Mouse (Mus musculus) hindbrain, postnatal 0 days (tissue): ENCODE measurements around the gene Gm45062. TPM values are rescaled to one million over a fixed set of nuclear protein-coding genes. Genes with fewer than 3 reads are reported as not detected.
"Not testable (repeated sequence)": the region's sequence is repeated elsewhere in the genome, so short reads cannot be mapped to it uniquely, and the experiment has no call there.

Experiments
- ATAC-seq: fragments of 200-750 bp; cut with Nextera tagmentation; 2 replicates; pipeline ENCODE4 v1.8.0; 2017; ENCODE audit warnings: mild to moderate bottlenecking, moderate TSS enrichment, moderate library complexity
- DNase-seq: peaks from one replicate; pipeline ENCODE4 v3.0.0-alpha.2; 2015; ENCODE audit warnings: low spot score
- H3K27ac ChIP-seq: fragments of 300-500 bp; sonication (generic); 2 replicates; pipeline ENCODE4 v1.5.1; 2014; ENCODE audit warnings: mild to moderate bottlenecking
- H3K27me3 ChIP-seq: fragments of 300-500 bp; sonication (generic); 2 replicates; pipeline ENCODE4 v1.6.1; 2014; ENCODE audit warnings: low read length, mixed read lengths; ENCODE audit not compliant: insufficient read depth
- H3K36me3 ChIP-seq: fragments of 300-500 bp; sonication (generic); 2 replicates; pipeline ENCODE4 v1.6.1; 2014; ENCODE audit warnings: low read length, mixed read lengths; ENCODE audit not compliant: insufficient read depth
- H3K4me1 ChIP-seq: fragments of 300-500 bp; sonication (generic); 2 replicates; pipeline ENCODE4 v1.6.1; 2014; ENCODE audit warnings: antibody characterized with exemption, low read length, mixed read lengths; ENCODE audit not compliant: insufficient read depth
- H3K4me2 ChIP-seq: fragments of 300-500 bp; sonication (generic); 2 replicates; pipeline ENCODE4 v1.6.1; 2014; ENCODE audit warnings: low read depth, mild to moderate bottlenecking, low read length, moderate library complexity, mixed read lengths
- H3K4me3 ChIP-seq: fragments of 300-500 bp; sonication (generic); 2 replicates; pipeline ENCODE4 v1.5.1; 2014; ENCODE audit warnings: low read length
- H3K9ac ChIP-seq: fragments of 300-500 bp; sonication (generic); replicated peaks from 2 replicates; pipeline ENCODE4 v1.6.1; 2014; ENCODE audit warnings: mild to moderate bottlenecking, low read length, moderate library complexity, mixed read lengths
- H3K9me3 ChIP-seq: fragments of 300-500 bp; sonication (generic); 2 replicates; pipeline ENCODE4 v1.6.1; 2016; ENCODE audit warnings: low read length, mixed read lengths
- CTCF ChIP-seq: IDR thresholded peaks from 2 replicates; pipeline ENCODE4 v1.5.1; 2016; ENCODE audit warnings: antibody characterized with exemption, control low read depth, low read depth
- WGBS: fragments of 180-500 bp; shearing (Covaris S2); extraction: QIAGEN DNeasy Blood & Tissue Kit; methylation state at CpG from one replicate; pipeline ENCODE4 v1.1.7; 2014; 5-methylcytosine and 5-hydroxymethylcytosine counted together
- polyA plus RNA-seq: library from polyadenylated mRNA; unstranded; fragments of >200 nt; fragmentation: Nextera tagmentation; extraction: Ambion mirVana; gene quantifications from 2 replicates; pipeline ENCODE4 v1.2.1, GENCODE M21; 2015
- total RNA-seq: library from RNA; depleted of rRNA; stranded (reverse); fragments of >200 nt; gene quantifications from 2 replicates; pipeline ENCODE4 v1.2.3, GENCODE M21; 2014

Gm45062 gene
- total and polyA plus RNA-seq, 2 experiments from 2014 or later: 1.8 to 4.9 TPM

DNA sequence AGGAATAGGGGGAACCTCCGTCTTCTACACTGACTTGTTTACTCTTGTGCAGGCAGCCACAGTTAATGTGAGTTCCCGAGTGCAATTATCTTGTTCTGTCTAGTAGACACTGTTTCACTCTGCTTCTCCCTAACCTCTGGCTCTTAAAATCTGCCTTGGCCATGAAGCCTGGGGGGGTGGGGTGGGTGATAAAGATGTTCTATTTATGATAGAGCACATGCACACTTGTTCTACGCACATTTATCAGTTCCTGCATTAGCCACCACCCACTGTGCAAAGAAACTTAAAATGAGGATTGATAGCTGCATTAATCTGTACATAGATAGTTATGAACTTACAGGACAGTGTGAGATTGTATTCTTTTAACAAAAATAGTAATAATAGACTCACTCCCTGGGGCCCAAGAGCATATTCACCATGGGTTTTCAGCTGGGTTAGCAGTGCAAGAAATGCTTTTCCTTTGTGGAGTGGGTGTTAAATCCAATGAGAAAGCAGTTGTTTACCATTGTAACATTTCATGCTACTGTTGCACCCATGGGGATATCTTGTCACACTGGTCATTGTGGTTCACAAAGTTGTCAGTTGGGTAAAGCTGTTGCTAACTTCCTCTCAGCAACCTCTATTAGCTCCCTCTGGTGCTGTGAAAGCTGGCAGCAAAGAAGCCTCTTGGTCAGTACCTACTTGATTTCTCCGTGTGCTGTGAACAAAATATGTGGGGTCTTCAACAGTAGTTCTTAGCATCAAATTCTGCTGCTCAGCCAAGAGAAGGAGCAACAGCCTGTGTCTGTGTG, 272.0 kb downstream of the Gm45062 start:
- Histone ChIP-seq H3K36me3 (no peaks in the 10 kb centered on the region), H3K27ac (no peak overlapping the region), H3K9ac (no peak overlapping the region), H3K4me1 (no peaks in the 10 kb centered on the region), H3K9me3 (no peaks in the 10 kb centered on the region), H3K4me3 (no peak overlapping the region), H3K27me3 (no peaks in the 10 kb centered on the region), H3K4me2 (no peak overlapping the region)
- TF ChIP-seq CTCF: no peak
- ATAC-seq: no peak
- 86% methylated on average over 4 of the region's 4 CpGs for WGBS
- DNase-seq: no peak

- Histone ChIP-seq H3K27me3 (no peaks in the 10 kb centered on the region), H3K4me3 (no peak overlapping the region), H3K36me3 (no peaks in the 10 kb centered on the region), H3K4me2 (no peak overlapping the region), H3K4me1 (no peaks in the 10 kb centered on the region), H3K9ac (no peak overlapping the region), H3K9me3 (no peaks in the 10 kb centered on the region), H3K27ac (no peak overlapping the region)
- WGBS: 78% methylated on average over 2 of the region's 2 CpGs
- TF ChIP-seq CTCF: no peak
- ATAC-seq: no peak
- no peak for DNase-seq
These were observed 277.7 kb downstream of the Gm45062 start for GRCm38 (mm10) chr6:8536944-8537343.

GRCm38 (mm10) chr6:8541531-8541930, 282.3 kb downstream of the Gm45062 start:
- H3K9ac ChIP-seq, H3K4me2 ChIP-seq, H3K4me3 ChIP-seq, ATAC-seq, H3K27ac ChIP-seq, DNase-seq, H3K27me3 ChIP-seq, H3K9me3 ChIP-seq, H3K4me1 ChIP-seq, H3K36me3 ChIP-seq: not testable (repeated sequence)
- WGBS: 83% methylated on average over 2 of the region's 4 CpGs

DNA sequence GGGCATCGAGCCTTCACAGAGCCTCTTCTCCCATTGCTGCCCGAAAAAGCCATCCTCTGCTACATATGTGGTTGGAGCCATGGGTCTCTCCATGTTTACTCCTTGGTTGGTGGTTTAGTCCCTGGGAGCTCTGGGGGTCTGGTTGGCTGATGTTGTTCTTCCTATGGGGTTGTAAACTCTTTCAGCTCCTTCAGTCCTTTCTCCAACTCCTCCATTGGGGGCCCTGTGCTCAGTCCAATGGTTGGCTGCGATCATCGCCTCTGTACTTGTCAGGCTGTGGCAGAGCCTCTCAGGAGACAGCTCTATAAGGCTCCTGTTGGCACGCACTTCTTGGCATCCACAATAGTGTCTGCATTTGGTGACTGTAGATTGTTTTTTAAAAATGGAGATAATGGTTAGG, 285.6 kb downstream of the Gm45062 start:
- 80% methylated on average over 5 of the region's 5 CpGs for WGBS
- Histone ChIP-seq H3K27ac (no peak overlapping the region), H3K36me3 (no peaks in the 10 kb centered on the region), H3K4me3 (no peak overlapping the region), H3K27me3 (no peaks in the 10 kb centered on the region), H3K9me3 (no peaks in the 10 kb centered on the region), H3K9ac (no peak overlapping the region), H3K4me1 (no peaks in the 10 kb centered on the region), H3K4me2 (no peak overlapping the region)
- ATAC-seq (no peak), DNase-seq (no peak)
- TF ChIP-seq CTCF: no peak

- H3K27me3 ChIP-seq: no peaks in the 10 kb centered on the region
- no peak overlapping the region for H3K4me2 ChIP-seq
- H3K36me3 ChIP-seq: no peaks in the 10 kb centered on the region
- H3K9me3 ChIP-seq: no peaks in the 10 kb centered on the region
- no peak for TF ChIP-seq CTCF
- 90% methylated on average over 7 of the region's 7 CpGs for WGBS
- H3K27ac ChIP-seq: no peak overlapping the region
- no peak for DNase-seq
- no peak overlapping the region for H3K9ac ChIP-seq
- no peaks in the 10 kb centered on the region for H3K4me1 ChIP-seq
- no peak overlapping the region for H3K4me3 ChIP-seq
- no peak for ATAC-seq
These were observed 286.5 kb downstream of the Gm45062 start for GRCm38 (mm10) chr6:8545780-8546179.

DNA sequence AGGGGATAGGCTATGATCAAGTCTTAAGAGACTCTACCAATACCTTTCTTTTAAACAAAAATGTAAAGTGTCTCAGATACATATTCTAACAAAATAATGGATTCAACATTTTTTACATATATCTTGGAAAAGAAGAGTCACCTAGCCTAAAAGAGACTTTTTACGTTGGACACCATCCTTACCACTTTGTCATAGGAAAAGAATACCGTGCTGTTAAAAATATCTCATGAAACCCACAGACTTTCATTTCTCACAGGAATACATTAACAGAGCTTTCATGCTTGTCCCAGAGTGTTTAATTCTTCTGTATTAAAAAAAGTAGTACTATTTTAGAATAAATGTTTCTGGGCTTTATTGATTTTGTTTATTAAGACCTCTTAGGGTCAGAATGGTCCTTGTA, 291.9 kb downstream of the Gm45062 start:
- H3K4me3 ChIP-seq: no peak overlapping the region
- no peaks in the 10 kb centered on the region for H3K36me3 ChIP-seq
- no peaks in the 10 kb centered on the region for H3K4me1 ChIP-seq
- WGBS: 89% methylated on average over 2 of the region's 2 CpGs
- DNase-seq (no peak), ATAC-seq (no peak)
- no peak overlapping the region for H3K9ac ChIP-seq
- H3K27ac ChIP-seq: no peak overlapping the region
- no peak overlapping the region for H3K4me2 ChIP-seq
- H3K27me3 ChIP-seq: no peaks in the 10 kb centered on the region
- no peak for TF ChIP-seq CTCF
- H3K9me3 ChIP-seq: no peaks in the 10 kb centered on the region

DNA sequence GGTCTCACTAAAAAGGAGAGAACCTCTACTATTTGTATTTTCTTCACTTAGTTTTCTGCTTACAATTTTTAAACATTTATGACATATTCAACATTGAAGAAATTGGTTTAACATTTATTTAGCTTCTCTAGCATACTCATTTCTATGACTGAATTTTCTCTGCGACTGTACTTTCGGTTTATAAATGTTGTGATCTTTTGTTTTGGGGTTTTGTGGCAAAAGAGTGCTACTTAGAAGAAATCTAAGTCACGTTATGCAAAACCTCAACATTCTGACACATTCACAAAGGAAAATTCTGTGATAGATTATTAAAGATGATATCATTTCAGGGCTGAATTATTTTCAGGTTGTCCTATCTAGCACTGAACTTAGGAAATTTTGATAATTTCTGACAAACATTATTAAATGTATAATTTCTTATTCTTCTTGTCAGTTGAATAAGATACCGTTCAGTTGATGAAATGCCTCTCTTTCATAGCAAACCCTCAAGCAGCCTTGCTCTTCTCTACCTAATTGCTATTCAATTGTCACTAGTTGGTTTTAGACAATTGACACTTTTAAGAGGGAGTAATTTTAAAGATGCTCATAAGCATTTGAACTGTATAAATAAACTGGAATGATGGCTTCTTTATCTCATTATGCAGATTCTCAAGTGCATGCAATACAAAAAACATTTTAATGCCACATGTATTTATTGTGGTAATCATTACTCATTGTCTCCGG, 297.8 kb downstream of the Gm45062 start:
- ATAC-seq (no peak), DNase-seq (no peak)
- 90% methylated on average over 5 of the region's 5 CpGs for WGBS
- no peaks in the 10 kb centered on the region for H3K9me3 ChIP-seq
- H3K27ac ChIP-seq: no peak overlapping the region
- H3K36me3 ChIP-seq: no peaks in the 10 kb centered on the region
- no peak overlapping the region for H3K4me2 ChIP-seq
- H3K9ac ChIP-seq: no peak overlapping the region
- no peak overlapping the region for H3K4me3 ChIP-seq
- no peaks in the 10 kb centered on the region for H3K4me1 ChIP-seq
- TF ChIP-seq CTCF: no peak
- H3K27me3 ChIP-seq: no peaks in the 10 kb centered on the region
